Mouse (Mus musculus) splenic B cell, adult 2 months (primary cell): Measurements from ENCODE around the gene Spata19.

ENCODE experiments used
- DNase-seq: peaks from one replicate; pipeline ENCODE4 v3.0.0-alpha.2; 2011; ENCODE audit warnings: low read depth, low spot score
- H3K27me3 ChIP-seq: 2 replicates; pipeline ENCODE4 v1.6.1; 2012; ENCODE audit warnings: mild to moderate bottlenecking, low read length, moderate library complexity, mixed read lengths; ENCODE audit not compliant: control insufficient read depth, poor library complexity, insufficient read depth, severe bottlenecking
- H3K36me3 ChIP-seq: 2 replicates; pipeline ENCODE4 v1.6.1; 2012; ENCODE audit warnings: mild to moderate bottlenecking, low read length, moderate library complexity, mixed read lengths; ENCODE audit not compliant: control insufficient read depth, poor library complexity, insufficient read depth, severe bottlenecking

Gene Spata19

DNA sequence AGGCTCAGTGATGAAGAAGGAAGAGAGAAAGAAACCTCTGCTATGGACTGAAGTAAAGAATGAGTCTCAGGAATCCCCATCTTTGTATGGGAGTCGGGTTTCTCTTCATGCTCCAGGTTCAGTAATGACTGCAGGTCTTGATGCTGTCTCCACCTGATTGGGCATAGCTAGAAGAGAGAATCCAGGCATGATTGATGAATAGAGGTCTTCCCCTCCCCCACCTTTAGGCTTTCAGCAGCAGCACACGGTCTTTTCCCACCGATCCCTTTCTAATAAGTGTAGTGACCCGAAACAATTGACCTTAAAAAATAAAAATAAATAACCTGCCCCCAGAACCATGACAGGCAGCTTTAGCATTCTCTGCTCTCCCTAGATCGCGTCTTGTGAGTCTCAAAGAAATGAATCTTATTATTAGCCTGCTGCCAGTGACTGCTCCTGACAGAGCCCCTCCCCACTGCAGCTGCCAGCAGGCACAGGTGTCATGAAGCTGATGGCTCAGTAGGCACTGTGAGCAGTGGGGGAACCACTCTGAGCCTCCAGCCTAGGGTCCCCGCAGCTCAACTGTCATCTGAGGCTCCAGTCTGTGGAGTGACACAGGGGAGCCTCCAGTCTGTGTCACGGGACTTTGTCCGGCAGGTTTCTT, 53.3 kb downstream of the Spata19 start:
- DNase-seq = no peak
- Histone ChIP-seq H3K36me3 (no peaks in the 10 kb centered on the region), H3K27me3 (no peaks in the 10 kb centered on the region)
